Mouse (Mus musculus) spleen, postnatal 4 days (tissue): ENCODE measurements at regions not wholly inside any gene's neighbourhood (a gene's known extent, or its start where the extent isn't known, plus 50 kb on each side); places are given as distances from the start of the nearest gene placed in this dataset.
A peak's percentile ranks its signal among the peaks of the same experiment; 100 is the strongest.

ENCODE experiments used
- DNase-seq, 2 experiments: peaks; one replicate each; pipeline ENCODE4 v3.0.0; 2022; ENCODE audit warnings: low spot score in 2 of 2

DNA sequence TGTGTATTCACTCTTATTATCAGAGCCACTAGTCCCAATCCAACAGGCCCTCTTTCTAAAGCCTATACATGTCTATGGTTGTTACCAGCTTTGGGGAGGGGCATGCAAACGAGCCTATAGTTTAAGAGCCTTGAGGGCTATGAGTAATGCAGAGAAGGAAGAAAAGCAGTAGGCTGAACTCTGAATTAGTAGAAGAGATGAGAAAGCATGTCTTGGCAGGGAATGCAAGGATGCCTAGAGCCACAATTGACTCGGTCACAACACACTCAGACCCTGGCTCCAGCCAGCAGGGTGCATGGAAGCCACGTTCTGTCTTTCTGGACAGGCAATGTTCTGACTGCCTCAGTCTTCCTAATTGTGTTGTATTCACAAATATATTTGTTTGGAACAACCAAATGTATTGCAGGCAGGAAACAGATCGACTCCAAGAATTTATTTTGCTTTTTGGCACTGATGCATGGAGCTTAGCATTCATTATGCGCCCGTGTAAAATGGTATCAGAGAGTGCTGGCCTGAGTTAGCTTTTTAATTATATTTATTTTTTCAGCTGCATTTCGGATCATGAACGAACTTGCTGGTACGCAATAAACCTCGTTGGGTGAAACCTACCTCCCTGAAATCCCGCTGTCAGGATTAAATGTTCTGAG, 110.2 kb downstream of the Rybp start:
- DNase-seq: no peak

GRCm38 (mm10) chr6:100170711-100171348, 116.5 kb downstream of the Rybp start:
- peak in 1 of 2 experiments; percentile 34 for DNase-seq

DNA sequence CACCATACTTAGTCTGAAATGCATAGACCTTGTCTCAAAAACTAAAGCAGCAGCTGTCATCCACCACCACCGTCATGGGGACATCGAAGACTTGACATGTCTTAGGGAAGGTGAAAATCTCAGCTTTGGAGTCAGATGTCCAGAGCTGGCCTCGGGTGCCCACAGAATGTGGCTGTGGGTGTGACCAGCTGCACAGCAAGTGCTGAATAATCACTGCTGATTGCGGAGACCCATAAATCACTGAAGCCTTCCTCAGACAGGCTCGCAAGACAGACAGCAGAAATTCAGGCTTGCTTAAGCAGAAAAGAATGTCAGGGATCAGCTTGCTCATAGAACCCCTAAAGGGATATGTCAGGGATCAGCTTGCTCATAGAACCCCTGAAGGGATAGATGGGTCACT, 120.0 kb downstream of the Rybp start:
- DNase-seq: no peak

- no peak for DNase-seq
Observed at GRCm38 (mm10) chr6:100165746-100166145, 121.5 kb downstream of the Rybp start.

GRCm38 (mm10) chr6:100164162-100164561, 123.1 kb downstream of the Rybp start:
- DNase-seq: no peak

DNA sequence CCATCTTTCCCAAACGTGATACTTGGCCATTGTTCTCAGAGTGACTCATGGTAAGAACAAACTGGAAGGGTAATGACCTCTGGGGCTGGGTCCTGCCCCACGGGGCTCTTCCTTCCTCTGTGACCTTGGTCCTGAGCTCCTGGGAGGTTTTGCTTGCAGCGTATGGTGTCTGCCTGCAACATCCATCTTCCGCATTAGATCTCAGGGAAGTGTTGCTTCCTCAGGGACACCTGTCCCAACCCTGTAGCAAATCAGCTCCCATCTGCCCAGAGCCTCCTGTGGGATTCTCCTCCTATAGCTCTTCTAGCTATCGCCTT, 123.5 kb downstream of the Rybp start:
- no peak for DNase-seq

- DNase-seq: peak; percentile 50 to 75
Observed at GRCm38 (mm10) chr6:100162961-100163813, 124.1 kb downstream of the Rybp start.

DNA sequence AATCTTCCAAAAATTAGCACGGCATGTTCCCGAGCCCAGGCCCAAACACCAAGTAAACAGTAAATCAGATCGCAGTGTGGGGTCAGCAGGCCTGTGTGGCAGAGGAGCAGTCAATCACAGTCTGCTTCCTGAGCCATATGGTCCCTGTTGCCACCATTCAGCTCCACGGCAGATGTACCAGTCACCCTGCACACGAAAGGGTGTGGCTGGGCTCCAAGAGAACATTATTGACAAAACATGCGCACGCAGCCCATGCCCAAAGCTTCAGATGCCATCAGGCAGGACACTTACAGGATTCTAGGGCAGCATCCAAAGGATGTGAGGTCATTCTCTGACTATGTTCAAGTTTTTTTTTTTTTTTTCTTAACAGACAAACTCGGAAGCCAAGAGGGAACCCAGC, 126.6 kb downstream of the Rybp start:
- no peak for DNase-seq

DNA sequence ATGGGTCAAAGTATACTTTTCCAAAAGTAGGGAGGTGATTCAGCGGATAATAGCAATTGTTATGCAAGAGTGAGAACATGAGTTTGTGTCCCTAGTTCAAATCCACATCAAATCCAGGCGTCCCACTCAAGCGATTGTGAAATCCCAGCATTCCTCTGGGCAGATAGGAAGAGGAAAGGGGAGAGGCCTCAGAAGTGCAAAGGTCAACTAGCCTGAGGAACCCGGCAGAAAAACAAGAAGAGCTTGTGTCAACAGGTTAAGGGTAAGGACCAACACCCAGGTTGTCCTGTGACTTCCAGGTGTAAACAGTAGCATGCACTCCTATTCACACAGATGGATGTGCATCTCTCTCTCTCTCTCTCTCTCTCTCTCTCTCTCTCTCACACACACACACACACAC, 127.5 kb downstream of the Rybp start:
- DNase-seq: no peak

- no peak for DNase-seq
Observed at GRCm38 (mm10) chr6:100159246-100159645, 128.0 kb downstream of the Rybp start.

- DNase-seq: no peak
Observed at GRCm38 (mm10) chr6:100157288-100157687, 130.0 kb downstream of the Rybp start.

GRCm38 (mm10) chr6:100156163-100156562, 131.1 kb downstream of the Rybp start:
- no peak for DNase-seq

DNA sequence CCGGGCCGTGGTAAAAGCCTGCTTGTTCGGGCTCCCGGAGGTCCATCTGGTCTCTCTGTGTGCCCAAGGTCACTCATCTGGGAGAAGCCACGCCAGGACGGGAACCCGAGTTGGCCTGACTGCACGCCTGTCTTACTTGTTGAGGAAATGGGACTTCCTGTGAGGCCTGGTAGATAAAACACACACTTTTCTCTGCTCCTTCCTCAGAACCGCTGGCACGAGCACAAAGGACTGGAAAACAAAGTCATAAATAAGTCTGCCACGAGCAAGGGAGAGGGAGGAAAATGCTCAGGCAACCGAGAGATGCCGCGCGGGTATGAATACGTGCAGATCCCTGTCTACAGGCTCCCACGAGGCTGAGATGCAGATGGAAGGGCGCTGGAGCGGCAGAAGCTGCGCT, 131.6 kb downstream of the Rybp start:
- DNase-seq: no peak

- DNase-seq: no peak
Observed at GRCm38 (mm10) chr6:100151447-100151846, 135.8 kb downstream of the Rybp start.

DNA sequence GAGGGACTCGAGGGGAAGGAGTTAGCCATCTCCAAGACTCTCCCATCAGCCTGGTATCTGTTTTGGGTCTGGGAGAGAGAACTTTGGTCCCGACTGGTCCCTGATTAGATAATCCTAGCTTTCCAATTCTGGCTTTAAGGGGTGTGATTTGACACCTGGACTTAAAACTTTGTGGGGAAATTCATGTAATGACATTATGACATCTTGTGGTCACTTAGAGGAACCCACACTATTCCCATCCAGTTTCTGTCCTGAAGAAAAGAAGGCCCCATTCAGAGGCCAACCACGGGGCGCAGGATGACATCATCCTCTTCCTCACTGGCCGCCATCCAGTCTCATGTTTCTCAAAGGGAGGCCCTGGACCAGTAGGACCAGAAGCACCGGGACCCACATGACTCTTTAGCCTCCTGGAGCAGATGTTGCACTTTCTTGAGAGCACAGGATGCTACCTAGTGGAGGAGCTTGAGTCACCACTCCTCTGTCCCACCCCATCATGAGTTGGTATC, 136.5 kb downstream of the Rybp start:
- no peak for DNase-seq

- DNase-seq: no peak
Observed at GRCm38 (mm10) chr6:100149458-100149852, 137.8 kb downstream of the Rybp start.

GRCm38 (mm10) chr6:100148751-100149457, 138.4 kb downstream of the Rybp start:
- no peak for DNase-seq

- no peak for DNase-seq
Observed at GRCm38 (mm10) chr6:100146360-100146935, 140.8 kb downstream of the Rybp start.

DNA sequence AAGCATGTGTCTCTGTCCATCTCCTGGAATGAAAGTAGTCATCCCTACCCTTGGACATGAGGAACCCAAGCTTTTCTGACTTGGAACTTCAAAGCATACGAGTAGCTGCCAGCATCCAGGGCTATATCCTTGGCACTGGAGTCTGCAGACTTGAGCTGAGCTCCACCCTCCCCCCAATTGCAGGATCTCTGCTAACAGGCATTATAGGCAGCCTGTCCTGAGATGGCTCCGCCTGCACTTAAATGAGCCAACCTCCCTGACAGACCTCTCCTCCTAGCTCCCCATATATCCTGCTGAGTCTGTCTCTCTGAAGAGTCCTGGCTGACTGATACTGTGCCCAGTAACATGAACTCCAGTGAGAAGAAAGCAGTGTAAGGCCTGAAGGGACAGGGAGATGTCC, 141.4 kb downstream of the Rybp start:
- no peak for DNase-seq

DNA sequence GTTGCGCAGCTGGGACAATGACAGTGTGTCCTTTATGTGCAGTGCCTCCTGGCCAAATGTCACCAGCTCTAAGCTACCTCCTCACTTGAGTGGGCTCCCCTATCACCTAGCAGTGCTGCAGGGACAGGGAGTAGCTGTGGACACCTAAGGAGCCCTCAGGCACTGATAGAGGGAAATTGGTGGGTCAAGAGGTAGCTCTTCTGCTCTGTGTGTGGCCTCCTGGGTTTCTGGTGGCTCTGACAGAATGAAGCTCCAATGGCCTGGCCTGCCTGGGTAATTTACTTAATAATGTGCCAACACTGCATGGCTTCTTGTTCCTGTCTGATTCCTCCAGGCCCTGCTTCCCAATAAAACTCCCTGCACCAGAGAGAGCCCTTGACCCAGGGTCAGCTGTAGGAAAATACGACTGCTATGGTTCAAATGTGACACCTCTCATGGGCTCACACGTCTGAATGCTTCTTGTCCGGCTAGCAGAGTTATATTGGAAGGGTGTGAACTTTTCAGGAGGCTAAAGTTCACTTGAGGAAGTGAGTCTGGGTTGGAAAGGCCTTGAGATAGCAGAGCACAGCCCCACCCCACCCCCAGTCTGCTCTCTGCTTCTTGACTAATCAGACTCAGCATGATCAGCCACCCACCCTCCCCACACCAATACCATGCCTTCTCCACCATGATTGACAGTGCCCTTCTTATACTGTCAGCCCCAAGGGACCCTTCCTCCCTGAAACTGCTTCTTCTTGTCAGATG, 142.6 kb downstream of the Rybp start:
- DNase-seq: no peak
